Mouse (Mus musculus) ES-Bruce4 (cell line): ENCODE measurements around the gene Cwh43.

Source experiments
- CTCF ChIP-seq: IDR thresholded peaks from one replicate; pipeline ENCODE4 v1.8.1; 2011; ENCODE audit warnings: low read depth, low read length
- EP300 ChIP-seq: IDR thresholded peaks from 2 replicates; pipeline ENCODE4 v1.6.1; 2011; ENCODE audit warnings: low read depth, low read length; ENCODE audit not compliant: insufficient read depth
- POLR2A ChIP-seq: IDR thresholded peaks from one replicate; pipeline ENCODE4 v1.8.1; 2011; ENCODE audit warnings: low read length; ENCODE audit not compliant: insufficient read depth

GRCm38 (mm10) chr5:73383647-73383970, 22.3 kb upstream of the Cwh43 start:
- TF ChIP-seq EP300 = no peak
- no peak for TF ChIP-seq CTCF
- no peak for TF ChIP-seq POLR2A
